8 mouse cellular contexts compared by ENCODE assay signal in the genomic region with DNA sequence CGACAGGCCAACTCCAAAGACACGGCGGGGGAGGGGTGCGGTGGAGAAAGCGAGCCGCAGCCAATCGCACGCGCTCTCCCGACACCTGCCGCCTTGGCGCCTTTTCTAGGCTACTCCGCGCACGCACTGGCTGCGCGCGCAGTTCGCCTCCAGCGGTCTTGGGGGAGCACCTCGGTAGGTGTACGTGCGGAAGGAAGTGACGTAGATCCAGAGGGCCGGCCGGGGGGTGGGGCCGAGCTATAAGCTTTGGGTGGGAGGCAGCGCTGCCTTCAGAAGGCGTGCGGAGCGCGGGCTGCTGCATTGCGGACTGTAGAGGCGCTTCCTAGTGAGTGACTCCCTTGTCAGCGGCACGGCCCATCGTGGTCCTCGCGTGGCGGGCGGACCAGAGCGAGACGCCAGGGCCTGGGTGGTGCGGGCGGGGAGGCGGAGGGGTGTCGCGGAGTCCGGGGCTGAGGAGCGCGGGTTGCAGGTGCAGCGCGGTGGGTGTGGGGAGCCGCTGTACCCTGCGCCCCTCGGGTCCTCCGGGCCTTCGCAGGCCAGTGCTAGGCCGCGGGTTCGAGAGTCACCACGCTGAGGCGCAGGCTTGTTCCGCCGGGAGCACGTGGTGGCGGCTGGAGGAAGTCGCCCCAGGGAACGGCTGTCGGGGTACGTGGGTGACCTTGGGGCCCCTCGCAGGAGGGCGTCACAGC. TPM values are rescaled to one million over a fixed set of nuclear protein-coding genes. Genes with fewer than 3 reads are reported as not detected.
DNase-seq lines count a peak whose midpoint lies in the region; ATAC-seq lines count a peak whose summit lies in the region.

A gene (plus strand): TSS at position 209 of the 689 bp plus-strand sequence.

- WGBS in heart, embryonic 10.5 days, result under 1% methylated on average over 71 of the region's 73 CpGs
- WGBS in kidney, embryonic 15.5 days, result under 1% methylated on average over 73 of the region's 73 CpGs

- H3K27ac ChIP-seq in heart, embryonic 10.5 days, result peak within 1 kb of the TSS; percentile 97
- peak within 1 kb of the TSS; percentile 96 for H3K27ac ChIP-seq in kidney, embryonic 15.5 days

- ATAC-seq in erythroblast, adult 5-6 weeks (replicated peaks; ENCODE audit: low FRiP score, poor library complexity, severe bottlenecking), result peak; percentile 80
- ATAC-seq in kidney, embryonic 15.5 days (replicated peaks; ENCODE audit: low FRiP score), result peak; percentile 97
- ATAC-seq in monocyte, adult 5-6 weeks (replicated peaks; ENCODE audit: insufficient number of reproducible peaks, low FRiP score, low TSS enrichment, poor library complexity, severe bottlenecking), result peak; percentile 97

- H3K4me1 ChIP-seq in heart, embryonic 10.5 days, result peaks cover 9% of the 10 kb centered on the region
- peaks cover 13% of the 10 kb centered on the region for H3K4me1 ChIP-seq in kidney, embryonic 15.5 days

- DNase-seq in B cell, adult 2 months, result peak; percentile 97 to 98
- peak; percentile 99 for DNase-seq in brain, adult 2 months (ENCODE audit: low read depth, low spot score)
- peak; percentile 99 for DNase-seq in heart, embryonic 10.5 days (ENCODE audit: low spot score)
- peak; percentile 100 for DNase-seq in liver
- DNase-seq in spleen, postnatal 4 days (ENCODE audit: low spot score in 2 of 2), result peak; percentile 98 to 99

- H3K9ac ChIP-seq in kidney, embryonic 15.5 days, result peak within 1 kb of the TSS; percentile 86

- peak within 1 kb of the TSS; percentile 96 for H3K4me3 ChIP-seq in heart, embryonic 10.5 days
- H3K4me3 ChIP-seq in kidney, embryonic 15.5 days (replicated peaks), result peak within 1 kb of the TSS; percentile 87

- no peaks in the 10 kb centered on the region for H3K27me3 ChIP-seq in heart, embryonic 10.5 days (ENCODE audit: insufficient read depth, poor library complexity, severe bottlenecking)
- no peaks in the 10 kb centered on the region for H3K27me3 ChIP-seq in kidney, embryonic 15.5 days

- H3K4me2 ChIP-seq in kidney, embryonic 15.5 days, result peak within 1 kb of the TSS; percentile 87

- no peaks in the 10 kb centered on the region for H3K9me3 ChIP-seq in heart, embryonic 10.5 days
- no peaks in the 10 kb centered on the region for H3K9me3 ChIP-seq in kidney, embryonic 15.5 days (replicated peaks)

- H3K36me3 ChIP-seq in heart, embryonic 10.5 days, result peaks cover 5% of the 10 kb centered on the region; the same call in 1 of the 2 replicates
- H3K36me3 ChIP-seq in kidney, embryonic 15.5 days, result 0 out of 2 replicates have a peak, but pooled peaks cover under 1% of the 10 kb centered on the region

RNA-seq across cellular contexts. Expression of the gene that starts here (rescaled TPM):
- 1,871 and 1,887 TPM in 2 replicates for total RNA-seq in erythroblast, adult 5-6 weeks (2015; ENCODE audit: low replicate concordance)
- total RNA-seq in erythroblast, adult 5-6 weeks (2017; ENCODE audit: low replicate concordance), result 2,733 and 3,492 TPM in 2 replicates
- polyA plus RNA-seq in heart, embryonic 10.5 days (2016; fragmentation: Nextera tagmentation; extraction: Ambion mirVana), result 72.0 and 82.0 TPM in 2 replicates
- 50.2 and 50.7 TPM in 2 replicates for polyA plus RNA-seq in kidney, embryonic 15.5 days (2015; fragmentation: Nextera tagmentation; extraction: Ambion mirVana)
- 24.5 to 52.2 TPM (median 43.5 TPM) in 3 replicates for total RNA-seq in monocyte, adult 5-6 weeks (2017)

Comparison
In these comparisons a context has a peak if more than half of its experiments do, and no peak if none do; other contexts are left out.
1. Peak in every context shown above with its lines: DNase-seq, ATAC-seq, H3K4me3 ChIP-seq and H3K27ac ChIP-seq.
2. RNA of the gene that starts here (total RNA-seq): 1,871 to 3,492 TPM in erythroblast, adult 5-6 weeks; 24.5 to 52.2 TPM in monocyte, adult 5-6 weeks; every median in the first group is over 10 times any median in the second.